Mouse (Mus musculus) layer of hippocampus, adult 9-11 months (tissue): ENCODE results near the gene Henmt1.

Source experiments
- DNase-seq: peaks from one replicate; pipeline ENCODE4 v3.0.0; 2022

The Henmt1 gene

GRCm38 (mm10) chr3:108939573-108939972 lies at the start of gene Henmt1:
Gene Henmt1 (plus strand): TSS chr3:108939873.
- no peak for DNase-seq

GRCm38 (mm10) chr3:108889908-108890307 lies 49.8 kb upstream of the Henmt1 start, which contains the start of gene Fndc7:
Gene Fndc7 (minus strand): TSS chr3:108890008.
- no peak for DNase-seq

- no peak for DNase-seq
These were observed 47.6 kb upstream of the Henmt1 start for GRCm38 (mm10) chr3:108892080-108892479.

GRCm38 (mm10) chr3:108892914-108893313 lies 46.8 kb upstream of the Henmt1 start:
- no peak for DNase-seq

DNA sequence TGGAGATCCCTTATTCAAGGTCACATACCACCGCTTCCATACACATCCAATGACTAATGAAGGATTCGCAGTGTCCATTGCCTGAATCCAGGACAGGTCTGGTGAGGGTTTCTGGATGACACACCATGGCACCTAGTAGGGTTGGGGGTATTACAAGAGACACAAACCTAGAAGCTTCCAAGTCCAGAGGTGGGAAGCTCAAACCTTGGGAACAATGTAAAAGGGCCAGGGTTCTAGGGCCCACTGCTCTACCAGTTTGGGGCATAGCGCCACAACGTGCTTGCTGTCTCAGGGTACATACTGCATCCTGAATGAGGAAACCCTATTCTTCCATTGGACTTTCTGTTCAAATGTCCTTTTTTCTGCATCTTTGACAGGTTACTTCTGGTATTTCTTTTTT lies 41.0 kb upstream of the Henmt1 start:
- no peak for DNase-seq

- DNase-seq: no peak
These were observed 39.5 kb upstream of the Henmt1 start for GRCm38 (mm10) chr3:108900147-108900546.

DNA sequence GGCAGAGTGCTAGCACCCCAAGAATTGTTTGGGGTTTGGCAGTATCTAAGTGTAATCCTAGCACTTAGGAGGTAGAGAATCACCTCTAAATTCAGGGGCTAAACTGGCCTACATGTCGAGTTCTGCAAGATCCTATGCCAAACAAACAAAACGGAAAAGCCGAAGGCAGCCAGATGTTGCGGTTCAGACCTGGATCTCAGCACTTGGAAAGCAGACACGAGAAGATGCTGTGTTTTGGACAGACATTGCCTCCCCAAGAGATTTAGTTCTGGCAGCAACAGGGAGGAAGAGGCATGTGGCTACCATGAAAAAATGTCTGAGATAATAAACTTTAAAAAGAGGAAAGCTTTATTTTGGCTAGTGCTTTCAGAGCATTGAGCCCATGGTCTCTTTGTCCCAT lies 39.0 kb upstream of the Henmt1 start:
- DNase-seq: no peak

- DNase-seq: no peak
These were observed 37.6 kb upstream of the Henmt1 start for GRCm38 (mm10) chr3:108902038-108902437.

DNA sequence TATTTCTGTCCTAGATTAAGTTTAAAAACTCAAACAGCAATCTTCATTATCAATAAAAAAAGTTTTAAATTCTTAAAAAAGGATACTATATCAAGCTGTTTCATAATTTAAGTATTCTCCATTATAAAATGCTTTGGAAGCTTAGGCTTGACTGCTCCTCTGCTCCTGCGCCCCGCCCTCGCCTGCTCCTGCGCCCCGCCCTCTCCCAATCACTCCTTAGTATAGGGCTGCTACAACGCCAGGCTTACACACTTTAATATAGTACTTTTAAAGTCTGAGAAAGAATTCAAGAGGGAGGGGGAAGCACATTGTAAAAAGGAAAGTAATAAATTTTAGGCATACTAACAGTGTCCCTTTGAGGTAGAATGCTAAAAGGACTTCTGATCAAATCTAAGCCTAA lies 36.7 kb upstream of the Henmt1 start:
- no peak for DNase-seq

DNA sequence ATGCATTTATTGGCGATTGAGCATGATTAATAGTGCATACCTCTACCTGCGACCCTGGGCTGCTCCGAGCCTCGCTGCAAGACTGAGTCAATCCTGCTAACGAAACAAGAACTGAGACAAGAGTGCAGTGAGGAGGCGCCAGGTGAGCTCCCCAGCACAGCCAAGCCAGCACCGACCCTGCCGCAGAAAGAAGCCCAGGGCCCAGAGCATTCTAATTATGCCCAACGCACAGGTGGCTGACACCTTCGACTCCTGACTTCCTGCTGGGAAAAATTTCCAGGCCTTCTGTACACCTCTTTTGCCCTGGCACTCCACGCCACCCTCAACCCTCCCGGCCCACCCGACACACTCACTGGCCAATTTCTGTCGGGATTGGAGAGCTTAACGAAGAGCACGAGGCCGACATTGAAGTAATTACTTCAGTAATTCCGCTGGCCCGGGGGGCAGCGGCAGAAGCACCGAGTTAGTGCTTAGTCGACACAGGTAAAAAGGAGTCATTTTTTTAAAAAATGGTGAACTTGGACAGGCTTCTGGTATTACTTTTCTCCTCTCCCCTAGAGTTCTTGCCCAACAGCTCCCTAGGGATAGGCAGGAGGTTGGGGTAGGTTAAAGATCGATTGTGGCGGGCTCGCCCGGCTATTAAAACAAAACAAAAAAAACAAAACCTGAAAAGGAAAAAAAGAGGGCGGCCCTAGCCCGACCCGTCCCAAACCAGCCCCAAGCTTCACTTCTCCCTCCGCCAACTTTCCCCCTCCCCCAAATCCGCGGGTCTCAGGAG lies 29.2 kb upstream of the Henmt1 start:
- DNase-seq: no peak

GRCm38 (mm10) chr3:108911081-108911547 lies 28.6 kb upstream of the Henmt1 start:
- peak; percentile 69 for DNase-seq

- peak; percentile 97 for DNase-seq
These were observed 27.9 kb upstream of the Henmt1 start, which contains the start of gene Prpf38b for GRCm38 (mm10) chr3:108911548-108912413. Gene Prpf38b (minus strand): TSS chr3:108911727.

DNA sequence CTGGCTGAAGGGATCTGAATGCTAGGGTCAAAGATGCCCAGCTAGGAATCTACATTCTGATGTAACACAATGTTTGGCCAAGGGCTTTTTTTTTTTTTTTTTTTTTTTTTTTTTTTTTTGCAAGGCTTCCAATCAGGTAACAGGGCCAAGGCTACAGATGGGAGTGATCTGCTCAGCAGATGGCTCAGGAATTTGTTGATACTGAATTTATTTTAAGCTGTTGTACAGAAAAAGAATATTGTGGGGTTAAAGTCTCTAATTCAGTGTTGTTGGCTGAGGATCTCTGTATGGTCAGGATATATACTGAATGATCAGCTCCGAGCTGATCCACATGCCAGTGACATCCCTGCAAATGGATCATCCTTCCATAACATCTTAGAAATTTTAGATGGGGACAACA lies 23.7 kb upstream of the Henmt1 start:
- peak; percentile 40 for DNase-seq

DNA sequence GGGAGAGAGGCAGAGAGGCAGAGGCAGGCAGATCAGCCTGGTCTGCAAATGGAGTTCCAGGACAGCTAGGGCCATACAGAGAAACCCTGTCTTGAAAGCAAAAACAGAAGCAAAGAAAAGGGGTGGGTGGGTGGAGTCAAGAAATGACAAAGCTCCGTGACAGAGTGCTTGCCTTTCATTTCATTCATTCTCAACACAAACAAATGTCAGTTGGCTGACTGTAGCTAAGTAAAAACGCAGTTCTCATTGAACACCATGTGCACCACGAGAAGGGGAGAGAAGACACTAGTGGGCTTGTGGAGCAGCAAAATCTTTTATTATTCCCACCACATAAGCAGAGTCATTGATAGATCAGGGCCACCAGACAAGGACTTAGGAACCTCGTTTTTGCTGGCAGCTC lies 22.8 kb upstream of the Henmt1 start:
- DNase-seq: no peak

- no peak for DNase-seq
These were observed 21.7 kb upstream of the Henmt1 start for GRCm38 (mm10) chr3:108917986-108918385.

- no peak for DNase-seq
These were observed 20.8 kb upstream of the Henmt1 start for GRCm38 (mm10) chr3:108918852-108919251.

GRCm38 (mm10) chr3:108920442-108921070 lies 19.1 kb upstream of the Henmt1 start:
- no peak for DNase-seq

GRCm38 (mm10) chr3:108921822-108922221 lies 17.9 kb upstream of the Henmt1 start:
- no peak for DNase-seq

DNA sequence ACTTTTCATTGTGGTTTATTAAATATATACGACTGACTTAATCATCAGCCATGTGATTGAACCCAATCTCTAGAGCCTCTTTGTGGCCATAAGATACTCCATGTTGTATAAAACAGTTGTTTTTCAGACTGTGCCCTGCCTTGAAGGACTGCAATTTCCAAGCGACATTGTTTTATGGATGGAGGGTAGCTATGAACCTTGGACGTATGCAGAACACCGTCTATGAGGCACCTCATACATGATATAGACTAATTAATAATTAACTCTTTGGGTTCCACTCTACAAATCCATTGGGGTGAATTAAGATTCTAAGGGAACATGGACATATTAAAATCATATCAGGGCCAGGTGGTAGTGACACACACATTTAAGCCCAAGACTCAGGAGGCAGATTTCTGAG lies 14.0 kb upstream of the Henmt1 start:
- no peak for DNase-seq

GRCm38 (mm10) chr3:108926308-108926707 lies 13.4 kb upstream of the Henmt1 start:
- no peak for DNase-seq

DNA sequence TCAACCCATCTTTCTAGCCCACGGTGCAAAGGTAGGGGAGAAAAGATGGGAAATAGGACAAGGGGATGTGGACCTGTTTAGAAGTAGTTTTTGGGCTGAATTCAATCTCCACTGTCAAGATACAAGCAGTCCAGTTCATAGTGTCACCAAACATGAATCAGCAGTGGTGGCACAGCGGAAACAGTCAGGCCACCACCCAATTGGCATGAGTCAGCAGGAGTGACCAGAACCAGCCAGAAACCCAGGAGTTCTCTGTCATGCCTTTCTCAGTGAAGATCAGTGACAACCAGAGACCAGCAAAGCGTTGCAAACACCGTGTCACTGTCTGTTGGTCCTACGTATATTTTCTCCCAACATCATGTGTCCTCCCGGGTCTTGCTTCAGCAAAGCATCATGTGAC lies 6.1 kb upstream of the Henmt1 start:
- no peak for DNase-seq

- DNase-seq: no peak
These were observed 982 bp upstream of the Henmt1 start for GRCm38 (mm10) chr3:108938691-108939090.

- DNase-seq: no peak
These were observed 444 bp downstream of the Henmt1 start, which contains the start of gene Gm9857 for GRCm38 (mm10) chr3:108940001-108940633. Gene Gm9857 (minus strand): TSS chr3:108940445.
